In the genomic region with DNA sequence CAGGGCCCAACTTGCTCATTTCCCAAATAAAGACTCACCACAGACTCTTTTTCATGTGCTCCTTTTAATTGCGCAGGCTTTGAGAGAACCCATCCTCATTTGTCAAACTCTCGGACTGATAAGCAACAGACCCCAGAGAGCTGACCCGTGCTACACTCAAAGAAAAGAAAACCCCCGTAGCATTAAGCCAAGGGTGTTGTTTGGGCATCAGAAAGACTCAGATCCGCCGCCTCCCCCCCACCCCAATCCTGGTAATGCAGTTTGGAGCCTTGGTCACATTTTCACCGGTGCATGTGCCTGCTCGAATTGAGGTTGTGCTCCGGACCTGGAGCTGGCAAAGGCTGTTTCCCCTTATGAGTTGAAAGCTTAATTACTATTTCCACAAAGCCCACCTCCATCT, we compare ENCODE assay signal across 8 mouse cellular contexts. TPM values are rescaled to one million over a fixed set of nuclear protein-coding genes. Genes with fewer than 3 reads are reported as not detected.
DNase-seq lines count a peak whose midpoint lies in the region; ATAC-seq and TF ChIP-seq lines count a peak whose summit lies in the region.

Gene Matn4, minus strand, starts transcription at position 101 of the 400 bp plus-strand sequence.

- H3K27me3 ChIP-seq in forebrain, embryonic 10.5 days (ENCODE audit: poor library complexity, severe bottlenecking): peaks cover 100% of the 10 kb centered on the region
- H3K27me3 ChIP-seq in midbrain, embryonic 16.5 days (ENCODE audit: control insufficient read depth, insufficient read depth, low read depth, low read length): peaks cover 91% of the 10 kb centered on the region

- no peak for TF ChIP-seq CTCF in layer of hippocampus, adult 2 months (conservative IDR thresholded peaks at IDR 0.05)

- no peak for ATAC-seq in midbrain, embryonic 16.5 days
- ATAC-seq in megakaryocyte progenitor cell, adult 5-6 weeks (replicated peaks; ENCODE audit: poor library complexity): no peak

- H3K27ac ChIP-seq in layer of hippocampus, adult 2 months: peak within 1 kb of the TSS; percentile 51; the same call in 1 of the 2 replicates
- H3K27ac ChIP-seq in forebrain, embryonic 10.5 days: no peak within 1 kb of the TSS
- H3K27ac ChIP-seq in midbrain, embryonic 16.5 days (ENCODE audit: low read length): no peak within 1 kb of the TSS

- H3K4me1 ChIP-seq in forebrain, embryonic 10.5 days: peaks cover 38% of the 10 kb centered on the region
- H3K4me1 ChIP-seq in midbrain, embryonic 16.5 days (ENCODE audit: control insufficient read depth, insufficient read depth, low read length): peaks cover 7% of the 10 kb centered on the region; the same call in 1 of the 2 replicates

- 10% methylated on average over 9 of the region's 9 CpGs for whole genome bisulfite sequencing in forebrain, embryonic 10.5 days
- WGBS in midbrain, embryonic 16.5 days: 6% methylated on average over 9 of the region's 9 CpGs

- H3K36me3 ChIP-seq in forebrain, embryonic 10.5 days (replicated peaks): no peaks in the 10 kb centered on the region
- no peaks in the 10 kb centered on the region for H3K36me3 ChIP-seq in midbrain, embryonic 16.5 days (ENCODE audit: control insufficient read depth, insufficient read depth, low read length)

- no peak for DNase-seq in layer of hippocampus, adult 2 months (ENCODE audit: low spot score in 2 of 2)
- no peak for DNase-seq in layer of hippocampus, adult 11-12 months (ENCODE audit: low spot score)
- DNase-seq in forebrain, embryonic 10.5 days (ENCODE audit: extremely low spot score, low spot score): no peak
- DNase-seq in layer of hippocampus, postnatal 10 days (ENCODE audit: low spot score in 2 of 2): no peak
- no peak for DNase-seq in gastrocnemius, adult 18-20 months (ENCODE audit: low spot score)
- DNase-seq in Muller cell, postnatal 12 days (ENCODE audit: inconsistent ontology term): no peak

- H3K4me3 ChIP-seq in layer of hippocampus, adult 2 months: peak within 1 kb of the TSS; percentile 42
- peak within 1 kb of the TSS; percentile 43 for H3K4me3 ChIP-seq in forebrain, embryonic 10.5 days
- H3K4me3 ChIP-seq in midbrain, embryonic 16.5 days (ENCODE audit: low read depth, low read length): peak within 1 kb of the TSS; percentile 29

- no peaks in the 10 kb centered on the region for H3K9me3 ChIP-seq in forebrain, embryonic 10.5 days
- H3K9me3 ChIP-seq in midbrain, embryonic 16.5 days (replicated peaks; ENCODE audit: control insufficient read depth, low read length, poor library complexity, severe bottlenecking): no peaks in the 10 kb centered on the region

- peak within 1 kb of the TSS; percentile 41; the same call in 1 of the 2 replicates for H3K9ac ChIP-seq in midbrain, embryonic 16.5 days (ENCODE audit: low read depth, low read length)

- H3K4me2 ChIP-seq in midbrain, embryonic 16.5 days (ENCODE audit: low read length): peak within 1 kb of the TSS; percentile 58

RNA-seq across cellular contexts. Expression of gene Matn4, which starts in this region (rescaled TPM):
- total RNA-seq in layer of hippocampus, adult 2 months (2021): 10 to 100 TPM; 10.3 to 11.2 TPM
- polyA plus RNA-seq in forebrain, embryonic 10.5 days (2016; fragmentation: Nextera tagmentation; extraction: Ambion mirVana): not detected in 2 replicates
- 10 to 100 TPM; 20.4 to 25.9 TPM for total RNA-seq in layer of hippocampus, postnatal 10 days (2021)
- 0.93 and 1.1 TPM in 2 replicates for polyA plus RNA-seq in midbrain, embryonic 16.5 days (2015; fragmentation: Nextera tagmentation; extraction: Ambion mirVana)
- total RNA-seq in megakaryocyte progenitor cell, adult 5-6 weeks (2015): not detected in 2 replicates
- not detected in 2 replicates for total RNA-seq in megakaryocyte progenitor cell, adult 5-6 weeks (2017)
- under 1 TPM; 0.59 to 0.78 TPM for total RNA-seq in gastrocnemius, adult 18-20 months (2021)

Comparison
In these comparisons a context has a peak if more than half of its experiments do, and no peak if none do; other contexts are left out.
1. RNA of gene Matn4 (total RNA-seq): 20.4 to 25.9 TPM in layer of hippocampus, postnatal 10 days and 10.3 to 11.2 TPM in layer of hippocampus, adult 2 months; 0.59 to 0.78 TPM in gastrocnemius, adult 18-20 months and not detected in megakaryocyte progenitor cell, adult 5-6 weeks; every median in the first group is over 4 times any median in the second.
2. Peak in every context shown above with its lines, with median percentiles within 50 percentile points of each other: H3K4me3 ChIP-seq.